ENCODE assay signal across 8 mouse cellular contexts in the genomic region with DNA sequence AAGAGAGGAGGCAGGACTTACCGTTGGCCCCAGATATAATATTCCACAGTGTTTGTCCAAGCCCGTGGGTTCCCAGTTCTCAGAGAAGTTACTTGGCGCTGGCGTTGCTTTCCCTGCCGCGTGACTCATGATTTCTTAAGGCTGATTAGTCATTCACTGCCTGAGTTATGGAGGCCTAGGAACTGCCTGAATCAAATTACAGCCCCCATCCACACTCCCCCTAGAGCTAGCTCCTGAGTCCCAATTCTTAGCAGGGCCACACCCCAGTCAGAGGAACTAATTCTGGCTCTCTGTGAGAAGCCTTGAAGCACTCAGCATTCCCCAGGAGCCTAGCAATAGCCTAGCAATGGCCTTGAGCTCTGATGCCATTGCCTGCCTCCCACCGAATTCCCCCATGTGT. TPM values are rescaled to one million over a fixed set of nuclear protein-coding genes. Genes with fewer than 3 reads are reported as not detected.
DNase-seq lines count a peak whose midpoint lies in the region; ATAC-seq and TF ChIP-seq lines count a peak whose summit lies in the region.

No protein-coding gene starts in this region.

- no peak overlapping the region for H3K4me2 ChIP-seq in neural tube, embryonic 13.5 days
- no peak overlapping the region for H3K4me2 ChIP-seq in neural tube, embryonic 15.5 days
- H3K4me2 ChIP-seq in kidney, embryonic 14.5 days (replicated peaks; ENCODE audit: low read depth, low read length), result peak overlapping the region; percentile 15; the same call in 1 of the 2 replicates
- no peak overlapping the region for H3K4me2 ChIP-seq in forebrain, embryonic 15.5 days (replicated peaks)

- no peaks in the 10 kb centered on the region for H3K9me3 ChIP-seq in neural tube, embryonic 13.5 days
- H3K9me3 ChIP-seq in neural tube, embryonic 15.5 days (replicated peaks), result no peaks in the 10 kb centered on the region
- H3K9me3 ChIP-seq in kidney, embryonic 14.5 days (ENCODE audit: control insufficient read depth, low read length), result no peaks in the 10 kb centered on the region
- H3K9me3 ChIP-seq in forebrain, embryonic 15.5 days, result no peaks in the 10 kb centered on the region

- H3K9ac ChIP-seq in neural tube, embryonic 13.5 days, result peak overlapping the region; percentile 38; the same call in 1 of the 2 replicates
- H3K9ac ChIP-seq in neural tube, embryonic 15.5 days (replicated peaks), result no peak overlapping the region
- H3K9ac ChIP-seq in heart, adult 2 months (ENCODE audit: low read depth, low read length), result no peak overlapping the region
- H3K9ac ChIP-seq in kidney, embryonic 14.5 days (ENCODE audit: low read depth, low read length), result no peak overlapping the region
- no peak overlapping the region for H3K9ac ChIP-seq in forebrain, embryonic 15.5 days (replicated peaks)

- WGBS in neural tube, embryonic 13.5 days, result 39% methylated on average over 7 of the region's 7 CpGs
- whole genome bisulfite sequencing in neural tube, embryonic 15.5 days, result 32% methylated on average over 7 of the region's 7 CpGs
- 23% methylated on average over 7 of the region's 7 CpGs for WGBS in heart, adult 2 months
- 7% methylated on average over 7 of the region's 7 CpGs for WGBS in kidney, embryonic 14.5 days
- WGBS in thymus, adult 2 months, result 93% methylated on average over 7 of the region's 7 CpGs
- 49% methylated on average over 7 of the region's 7 CpGs for WGBS in forebrain, embryonic 15.5 days

- TF ChIP-seq CTCF in heart, adult 2 months (IDR thresholded peaks at IDR 0.05), result no peak
- TF ChIP-seq CTCF in thymus, adult 2 months (IDR thresholded peaks at IDR 0.05; ENCODE audit: borderline replicate concordance, control insufficient read depth, extremely low read depth, insufficient read depth, low read length, poor library complexity), result no peak

- H3K4me1 ChIP-seq in neural tube, embryonic 13.5 days (replicated peaks), result peaks cover 42% of the 10 kb centered on the region
- peaks cover 35% of the 10 kb centered on the region for H3K4me1 ChIP-seq in neural tube, embryonic 15.5 days
- H3K4me1 ChIP-seq in heart, adult 2 months (ENCODE audit: control insufficient read depth, insufficient read depth, low read length), result peaks cover 22% of the 10 kb centered on the region
- H3K4me1 ChIP-seq in kidney, embryonic 14.5 days (ENCODE audit: control insufficient read depth, insufficient read depth, low read length), result peaks cover 26% of the 10 kb centered on the region
- peaks cover 43% of the 10 kb centered on the region for H3K4me1 ChIP-seq in thymus, adult 2 months (replicated peaks; ENCODE audit: control insufficient read depth, insufficient read depth, low read length)
- peaks cover 19% of the 10 kb centered on the region for H3K4me1 ChIP-seq in forebrain, embryonic 15.5 days

- peak; percentile 36; the same call in 1 of the 2 replicates for ATAC-seq in neural tube, embryonic 13.5 days (ENCODE audit: low read depth)
- ATAC-seq in neural tube, embryonic 15.5 days (ENCODE audit: low FRiP score), result no peak
- peak; percentile 78 for ATAC-seq in kidney, embryonic 14.5 days (ENCODE audit: low FRiP score, low TSS enrichment)
- ATAC-seq in forebrain, embryonic 15.5 days (replicated peaks), result no peak

- peaks cover 4% of the 10 kb centered on the region for H3K79me2 ChIP-seq in heart, adult 2 months (replicated peaks; ENCODE audit: control insufficient read depth, insufficient read depth, low read length)

- intact Hi-C loops in heart, adult 2 months (cut with DNase I), result no loop called here

- peak overlapping the region; percentile 23; the same call in 1 of the 2 replicates for H3K27ac ChIP-seq in neural tube, embryonic 13.5 days (replicated peaks)
- H3K27ac ChIP-seq in neural tube, embryonic 15.5 days (replicated peaks), result no peak overlapping the region
- peak overlapping the region; percentile 66 for H3K27ac ChIP-seq in heart, adult 2 months
- H3K27ac ChIP-seq in kidney, embryonic 14.5 days (ENCODE audit: low read depth, low read length), result peak overlapping the region; percentile 15; the same call in 1 of the 2 replicates
- H3K27ac ChIP-seq in thymus, adult 2 months (ENCODE audit: control insufficient read depth, insufficient read depth, low read length), result no peak overlapping the region
- H3K27ac ChIP-seq in forebrain, embryonic 15.5 days (replicated peaks), result no peak overlapping the region

- no peak overlapping the region for H3K4me3 ChIP-seq in neural tube, embryonic 13.5 days
- no peak overlapping the region for H3K4me3 ChIP-seq in neural tube, embryonic 15.5 days (replicated peaks)
- no peak overlapping the region for H3K4me3 ChIP-seq in heart, adult 2 months
- H3K4me3 ChIP-seq in kidney, embryonic 14.5 days (ENCODE audit: low read length), result no peak overlapping the region
- no peak overlapping the region for H3K4me3 ChIP-seq in thymus, adult 2 months (ENCODE audit: control insufficient read depth, insufficient read depth, low read length)
- no peak overlapping the region for H3K4me3 ChIP-seq in forebrain, embryonic 15.5 days

- DNase-seq in brain, adult 2 months (ENCODE audit: low read depth, low spot score), result peak; percentile 94
- DNase-seq in heart, adult 2 months, result peak; percentile 60 to 81
- DNase-seq in lung, postnatal 36 days, result peak; percentile 89
- DNase-seq in thymus, adult 2 months, result no peak

- no peak for TF ChIP-seq EP300 in heart, adult 2 months (IDR thresholded peaks at IDR 0.05; ENCODE audit: insufficient read depth, low read depth, low read length)

- H3K36me3 ChIP-seq in neural tube, embryonic 13.5 days, result no peaks in the 10 kb centered on the region
- H3K36me3 ChIP-seq in neural tube, embryonic 15.5 days, result no peaks in the 10 kb centered on the region
- no peaks in the 10 kb centered on the region; the same call in 1 of the 2 replicates for H3K36me3 ChIP-seq in heart, adult 2 months (ENCODE audit: control insufficient read depth, insufficient read depth, low read length)
- H3K36me3 ChIP-seq in kidney, embryonic 14.5 days (ENCODE audit: control insufficient read depth, insufficient read depth, low read length), result no peaks in the 10 kb centered on the region
- no peaks in the 10 kb centered on the region for H3K36me3 ChIP-seq in thymus, adult 2 months (ENCODE audit: control insufficient read depth, insufficient read depth, low read length)
- H3K36me3 ChIP-seq in forebrain, embryonic 15.5 days, result no peaks in the 10 kb centered on the region

- no peaks in the 10 kb centered on the region for H3K27me3 ChIP-seq in neural tube, embryonic 13.5 days
- H3K27me3 ChIP-seq in neural tube, embryonic 15.5 days (replicated peaks), result no peaks in the 10 kb centered on the region
- no peaks in the 10 kb centered on the region for H3K27me3 ChIP-seq in heart, adult 2 months (ENCODE audit: control insufficient read depth, insufficient read depth, low read length)
- no peaks in the 10 kb centered on the region for H3K27me3 ChIP-seq in kidney, embryonic 14.5 days (ENCODE audit: control insufficient read depth, insufficient read depth, low read length)
- H3K27me3 ChIP-seq in thymus, adult 2 months (ENCODE audit: control insufficient read depth, insufficient read depth, low read length), result no peaks in the 10 kb centered on the region
- H3K27me3 ChIP-seq in forebrain, embryonic 15.5 days, result no peaks in the 10 kb centered on the region

- TF ChIP-seq POLR2A in heart, adult 2 months (IDR thresholded peaks at IDR 0.05; ENCODE audit: insufficient read depth, low read depth, low read length), result no peak
- no peak for TF ChIP-seq POLR2A in thymus, adult 2 months (IDR thresholded peaks at IDR 0.05; ENCODE audit: control insufficient read depth, extremely low read depth, insufficient read depth, low read length, poor library complexity)

RNA-seq across cellular contexts. Expression of a gene that starts 13.6 kb away (rescaled TPM):
- polyA plus RNA-seq in neural tube, embryonic 13.5 days (2015; fragmentation: Nextera tagmentation; extraction: Ambion mirVana), result 30.2 and 30.8 TPM in 2 replicates
- polyA plus RNA-seq in neural tube, embryonic 15.5 days (2015; fragmentation: Nextera tagmentation; extraction: Ambion mirVana), result 27.0 and 32.5 TPM in 2 replicates
- total RNA-seq in heart, adult 2 months (2021), result 10 to 100 TPM; 17.3 to 19.6 TPM
- polyA plus RNA-seq in heart, adult 2 months (2012; rRNA removed), result 14.1 and 22.5 TPM in 2 replicates
- 34.1 and 54.3 TPM in 2 replicates for polyA plus RNA-seq in kidney, embryonic 14.5 days (2014; fragmentation: Nextera tagmentation; extraction: Ambion mirVana)
- polyA plus RNA-seq in thymus, adult 2 months (2012; rRNA removed), result 104 and 130 TPM in 2 replicates
- polyA plus RNA-seq in forebrain, embryonic 15.5 days (2015; fragmentation: Nextera tagmentation; extraction: Ambion mirVana), result 22.1 and 22.4 TPM in 2 replicates

Comparison
In these comparisons a context has a peak if more than half of its experiments do, and no peak if none do; other contexts are left out.
1. ATAC-seq: peak in neural tube, embryonic 13.5 days (single experiment) and kidney, embryonic 14.5 days (single experiment); none in neural tube, embryonic 15.5 days (single experiment) and forebrain, embryonic 15.5 days (single experiment).
2. H3K27ac ChIP-seq: peak in neural tube, embryonic 13.5 days (single experiment), heart, adult 2 months (single experiment) and kidney, embryonic 14.5 days (single experiment); none in neural tube, embryonic 15.5 days (single experiment), thymus, adult 2 months (single experiment) and forebrain, embryonic 15.5 days (single experiment).